10 mouse cellular contexts compared by ENCODE assay signal in genomic region chr17:53627497-53627896, GRCm38 (mm10).
DNase-seq lines count a peak whose midpoint lies in the region.
"Had no signal": no experiment of that assay in that cellular context is flagged by ENCODE, and none has a peak within 500 bp of the region (broad histone marks: within the 10 kb centered on the region; RNA-seq: fewer than 3 reads in every experiment).

No protein-coding gene starts in this region.

- DNase-seq in heart, adult 11 months = peak; percentile 90
- DNase-seq in heart, postnatal 14 days = no peak
- peak; percentile 46 for DNase-seq in adipocyte (ENCODE audit: low spot score)
- peak; percentile 17 for DNase-seq in brain, adult 2 months (ENCODE audit: low read depth, low spot score)
- peak; percentile 21 for DNase-seq in kidney, postnatal 10 days
- no peak for DNase-seq in left cerebral cortex, adult 8-10 months (ENCODE audit: low spot score in 2 of 2)
- DNase-seq in frontal cortex, postnatal 25 days (ENCODE audit: low spot score in 2 of 2) = no peak
- DNase-seq: liver, embryonic 13.5 days; lung, postnatal 4 days; thymus, adult 2 months had no signal

- intact Hi-C loops in heart, postnatal 14 days (cut with DNase I) = no loop called here

Comparison
In these comparisons a context has a peak if more than half of its experiments do, and no peak if none do; other contexts are left out.
1. DNase-seq: peak in heart, adult 11 months (single experiment), adipocyte (single experiment), brain, adult 2 months (single experiment) and kidney, postnatal 10 days (single experiment); none in heart, postnatal 14 days (0 of 2), left cerebral cortex, adult 8-10 months (0 of 2) and frontal cortex, postnatal 25 days (0 of 2).